20 mouse cellular contexts compared by ENCODE assay signal in the genomic region with DNA sequence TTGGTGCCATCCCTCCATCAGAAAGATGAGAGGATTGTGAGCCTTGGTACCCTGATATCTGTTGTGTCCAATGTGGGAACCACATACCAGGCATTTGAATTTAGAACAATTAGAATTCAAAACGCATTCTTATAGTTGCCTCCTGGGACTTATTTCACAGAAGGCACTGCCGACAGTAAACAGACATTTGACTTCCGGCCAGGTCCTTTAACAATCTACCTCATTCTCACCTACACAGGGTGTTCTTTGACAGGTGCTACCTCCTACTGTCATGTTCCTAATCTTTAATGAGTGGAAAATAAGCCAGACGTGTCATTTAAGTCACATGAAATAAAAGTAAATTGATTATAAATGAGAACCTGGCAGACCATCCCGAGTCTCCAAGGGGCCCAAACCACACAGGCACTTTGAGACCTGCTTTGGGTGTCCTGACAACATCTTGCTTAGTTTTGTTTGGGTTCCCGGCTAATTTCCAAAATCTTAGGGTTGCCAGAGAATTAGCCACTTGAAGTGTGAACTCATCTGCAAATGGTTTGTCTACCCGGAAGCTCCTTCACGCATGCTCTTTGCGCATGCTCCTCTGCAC.
A peak's percentile ranks its signal among the peaks of the same experiment; 100 is the strongest.
DNase-seq lines count a peak whose midpoint lies in the region; ATAC-seq and TF ChIP-seq lines count a peak whose summit lies in the region.
"Had no signal": no experiment of that assay in that cellular context is flagged by ENCODE, and none has a peak within 500 bp of the region (broad histone marks: within the 10 kb centered on the region; RNA-seq: fewer than 3 reads in every experiment).

No protein-coding gene starts in this region.

- H3K36me3 ChIP-seq in forebrain, embryonic 16.5 days (ENCODE audit: control insufficient read depth, insufficient read depth), result no peaks in the 10 kb centered on the region
- H3K36me3 ChIP-seq in forebrain, postnatal 0 days (ENCODE audit: insufficient read depth), result no peaks in the 10 kb centered on the region
- H3K36me3 ChIP-seq: embryonic facial prominence, embryonic 12.5 days; heart, embryonic 15.5 days; kidney, embryonic 15.5 days had no signal

- no peak overlapping the region for H3K9ac ChIP-seq in forebrain, embryonic 16.5 days (replicated peaks; ENCODE audit: low read depth, low read length)
- no peak overlapping the region for H3K9ac ChIP-seq in forebrain, postnatal 0 days
- H3K9ac ChIP-seq: embryonic facial prominence, embryonic 12.5 days; heart, embryonic 15.5 days; hindbrain, embryonic 14.5 days; kidney, embryonic 15.5 days had no signal

- no peak overlapping the region for H3K4me3 ChIP-seq in forebrain, embryonic 16.5 days (replicated peaks; ENCODE audit: low read length)
- H3K4me3 ChIP-seq in forebrain, postnatal 0 days (ENCODE audit: low read depth, low read length), result no peak overlapping the region
- H3K4me3 ChIP-seq: embryonic facial prominence, embryonic 12.5 days; heart, embryonic 15.5 days; kidney, embryonic 15.5 days had no signal

- peak; percentile 25 to 39 for DNase-seq in cerebellum, postnatal 14 days
- no peak for DNase-seq in cerebellum, adult 11 months
- DNase-seq in forebrain, postnatal 0 days, result no peak
- peak; percentile 10 for DNase-seq in MN1 (ENCODE audit: low spot score)
- DNase-seq in brain, adult 2 months (ENCODE audit: low read depth, low spot score), result peak; percentile 6
- DNase-seq in right cerebral cortex, adult 2 months (ENCODE audit: low spot score in 2 of 2), result no peak
- DNase-seq: adrenal gland, adult 8-10 months; adrenal gland, postnatal 36 days; cerebellum, adult 8-10 months; gastrocnemius, postnatal 36 days; heart, adult 18-20 months; heart, postnatal 14 days; kidney, adult 2 months had no signal

- H3K9me3 ChIP-seq in forebrain, embryonic 16.5 days (ENCODE audit: control insufficient read depth, low read length), result no peaks in the 10 kb centered on the region
- H3K9me3 ChIP-seq in forebrain, postnatal 0 days (ENCODE audit: low read length), result no peaks in the 10 kb centered on the region
- H3K9me3 ChIP-seq: embryonic facial prominence, embryonic 12.5 days; heart, embryonic 15.5 days; kidney, embryonic 15.5 days had no signal

- peak; percentile 40; the same call in 1 of the 2 replicates for ATAC-seq in forebrain, embryonic 16.5 days
- ATAC-seq in forebrain, postnatal 0 days, result no peak
- ATAC-seq: intestine, embryonic 16.5 days had no signal

- no peaks in the 10 kb centered on the region for H3K4me1 ChIP-seq in forebrain, embryonic 16.5 days (replicated peaks; ENCODE audit: control insufficient read depth, insufficient read depth, low read length)
- H3K4me1 ChIP-seq in forebrain, postnatal 0 days (ENCODE audit: insufficient read depth), result no peaks in the 10 kb centered on the region
- H3K4me1 ChIP-seq: embryonic facial prominence, embryonic 12.5 days; heart, embryonic 15.5 days; kidney, embryonic 15.5 days had no signal

- no peak overlapping the region for H3K27ac ChIP-seq in forebrain, embryonic 16.5 days (ENCODE audit: low read length)
- no peak overlapping the region for H3K27ac ChIP-seq in forebrain, postnatal 0 days (ENCODE audit: low read depth, low read length)
- H3K27ac ChIP-seq: embryonic facial prominence, embryonic 12.5 days; heart, embryonic 15.5 days; hindbrain, embryonic 14.5 days; kidney, embryonic 15.5 days had no signal

- TF ChIP-seq CTCF in forebrain, postnatal 0 days (IDR thresholded peaks at IDR 0.05; ENCODE audit: low read depth), result no peak

- 58% methylated on average over 9 of the region's 9 CpGs for WGBS in forebrain, embryonic 16.5 days
- 60% methylated on average over 9 of the region's 9 CpGs for WGBS in forebrain, postnatal 0 days

- no peak overlapping the region for H3K4me2 ChIP-seq in forebrain, embryonic 16.5 days (ENCODE audit: low read length)
- no peak overlapping the region for H3K4me2 ChIP-seq in forebrain, postnatal 0 days (ENCODE audit: low read depth)
- H3K4me2 ChIP-seq: embryonic facial prominence, embryonic 12.5 days; heart, embryonic 11.5 days; heart, embryonic 15.5 days; hindbrain, embryonic 14.5 days; kidney, embryonic 15.5 days had no signal

- no peaks in the 10 kb centered on the region for H3K27me3 ChIP-seq in forebrain, embryonic 16.5 days (replicated peaks; ENCODE audit: control insufficient read depth, insufficient read depth, low read length)
- H3K27me3 ChIP-seq in forebrain, postnatal 0 days (ENCODE audit: insufficient read depth, low read length), result no peaks in the 10 kb centered on the region
- H3K27me3 ChIP-seq: embryonic facial prominence, embryonic 12.5 days; heart, embryonic 15.5 days; kidney, embryonic 15.5 days had no signal

Comparison
In these comparisons a context has a peak if more than half of its experiments do, and no peak if none do; other contexts are left out.
1. DNase-seq: peak in cerebellum, postnatal 14 days (2 of 2), MN1 (single experiment) and brain, adult 2 months (single experiment); none in cerebellum, adult 11 months (single experiment), forebrain, postnatal 0 days (single experiment) and right cerebral cortex, adult 2 months (0 of 2).